Mouse (Mus musculus) MEL (cell line): ENCODE measurements at regions not wholly inside any gene's neighbourhood (a gene's known extent, or its start where the extent isn't known, plus 50 kb on each side); places are given as distances from the start of the nearest gene placed in this dataset.

Experiments
- DNase-seq: peaks from one replicate; pipeline ENCODE4 v3.0.0; 2011; ENCODE audit warnings: low read depth, low spot score
- H3K27ac ChIP-seq: 2 replicates; pipeline ENCODE4 v1.5.1; 2012; ENCODE audit warnings: low read depth, mild to moderate bottlenecking, control low read depth, low read length, moderate library complexity; ENCODE audit not compliant: control insufficient read depth
- H3K27me3 ChIP-seq, 2 experiments: fragments of 150-350 bp in 1 of 2; sonication (generic) in 1 of 2; 2 replicates each; pipeline ENCODE4 v1.6.1; 2012; ENCODE audit warnings: low read length in 2 of 2, mild to moderate bottlenecking in 2 of 2, improper control_type of control experiment in 1 of 2, moderate library complexity in 1 of 2; ENCODE audit not compliant: insufficient read depth in 2 of 2, control insufficient read depth in 1 of 2
- H3K36me3 ChIP-seq, 2 experiments: 2 replicates each; pipeline ENCODE4 v1.6.1; 2012 to 2014; ENCODE audit warnings: low read length in 2 of 2, improper control_type of control experiment in 1 of 2, inconsistent platforms in 1 of 2, mild to moderate bottlenecking in 1 of 2; ENCODE audit not compliant: insufficient read depth in 2 of 2, control insufficient read depth in 1 of 2
- H3K4me1 ChIP-seq, 2 experiments: fragments of 150-350 bp in 1 of 2; sonication (generic) in 1 of 2; 2 replicates each; pipeline ENCODE4 v1.6.1; 2012; ENCODE audit warnings: low read length in 2 of 2, improper control_type of control experiment in 1 of 2, mild to moderate bottlenecking in 1 of 2; ENCODE audit not compliant: insufficient read depth in 2 of 2, control insufficient read depth in 1 of 2
- H3K4me3 ChIP-seq, 2 experiments: fragments of 150-350 bp in 1 of 2; sonication (generic) in 1 of 2; 2 replicates each; pipeline ENCODE4 v1.5.1; 2012; ENCODE audit warnings: low read depth in 2 of 2, low read length in 2 of 2, mild to moderate bottlenecking in 2 of 2, moderate library complexity in 2 of 2, control low read depth in 1 of 2, improper control_type of control experiment in 1 of 2; ENCODE audit not compliant: control insufficient read depth in 1 of 2, insufficient read depth in 1 of 2
- H3K79me2 ChIP-seq: 2 replicates; pipeline ENCODE4 v1.6.1; 2012; ENCODE audit warnings: mild to moderate bottlenecking, low read length, moderate library complexity; ENCODE audit not compliant: control insufficient read depth, poor library complexity, insufficient read depth
- H3K9ac ChIP-seq: 2 replicates; pipeline ENCODE4 v1.6.1; 2012; ENCODE audit warnings: low read depth, mild to moderate bottlenecking, control low read depth, low read length, moderate library complexity; ENCODE audit not compliant: control insufficient read depth, poor library complexity, severe bottlenecking
- H3K9me3 ChIP-seq: fragments of 150-350 bp; sonication (generic); replicated peaks from 2 replicates; pipeline ENCODE4 v1.6.1; 2012; ENCODE audit warnings: mild to moderate bottlenecking, low read length, improper control_type of control experiment, moderate library complexity; ENCODE audit not compliant: insufficient read depth
- CHD2 ChIP-seq: IDR thresholded peaks from 2 replicates; pipeline ENCODE4 v1.6.1; 2011; ENCODE audit warnings: low read length, improper control_type of control experiment
- CTCF ChIP-seq, 3 experiments: IDR thresholded peaks in 2 of 3; conservative IDR thresholded peaks in 1 of 3; 2 replicates each; pipeline ENCODE4 v1.5.1; 2011 to 2012; ENCODE audit warnings: low read length in 3 of 3, low read depth in 2 of 3, mild to moderate bottlenecking in 2 of 3, improper control_type of control experiment in 1 of 3, inconsistent platforms in 1 of 3, mixed read lengths in 1 of 3, moderate library complexity in 1 of 3; ENCODE audit not compliant: control insufficient read depth in 1 of 3, insufficient read depth in 1 of 3, poor library complexity in 1 of 3, severe bottlenecking in 1 of 3
- EP300 ChIP-seq, 2 experiments: IDR thresholded peaks; 2 replicates each; pipeline ENCODE4 v1.6.1; 2011; ENCODE audit warnings: improper control_type of control experiment in 2 of 2, low read length in 2 of 2, low read depth in 1 of 2, mild to moderate bottlenecking in 1 of 2
- ETS1 ChIP-seq: IDR thresholded peaks from 2 replicates; pipeline ENCODE4 v1.6.1; 2012; ENCODE audit warnings: low read depth, mild to moderate bottlenecking, inconsistent platforms, low read length, improper control_type of control experiment, moderate library complexity
- GABPA ChIP-seq: IDR thresholded peaks from 2 replicates; pipeline ENCODE4 v1.6.1; 2012; ENCODE audit warnings: low read depth, mild to moderate bottlenecking, inconsistent platforms, low read length, improper control_type of control experiment, moderate library complexity
- GATA1 ChIP-seq: IDR thresholded peaks from 2 replicates; pipeline ENCODE4 v1.6.1; 2011; ENCODE audit warnings: low read depth, low read length, improper control_type of control experiment
- JUND ChIP-seq: IDR thresholded peaks from 2 replicates; pipeline ENCODE4 v1.6.1; 2011; ENCODE audit warnings: low read depth, mild to moderate bottlenecking, improper control_type of control experiment, low read length
- MAFK ChIP-seq: IDR thresholded peaks from 2 replicates; pipeline ENCODE4 v1.6.1; 2011; ENCODE audit warnings: low read depth, mild to moderate bottlenecking, low read length, improper control_type of control experiment, borderline replicate concordance
- MEF2A ChIP-seq: IDR thresholded peaks from 2 replicates; pipeline ENCODE4 v1.6.1; 2014; ENCODE audit warnings: low read depth, mild to moderate bottlenecking, inconsistent platforms, low read length, improper control_type of control experiment; ENCODE audit not compliant: poor library complexity, insufficient replicate concordance, severe bottlenecking; ENCODE audit errors: extremely low read depth
- POLR2A ChIP-seq, 2 experiments: IDR thresholded peaks; 2 replicates each; pipeline ENCODE4 v1.6.1; 2011 to 2012; ENCODE audit warnings: low read length in 2 of 2, mild to moderate bottlenecking in 2 of 2, control low read depth in 1 of 2, improper control_type of control experiment in 1 of 2, low read depth in 1 of 2, moderate library complexity in 1 of 2; ENCODE audit not compliant: control insufficient read depth in 1 of 2, insufficient read depth in 1 of 2, poor library complexity in 1 of 2
- POLR2AphosphoS2 ChIP-seq: IDR thresholded peaks from 2 replicates; pipeline ENCODE4 v1.6.1; 2011; ENCODE audit warnings: low read length, improper control_type of control experiment
- POLR2AphosphoS5 ChIP-seq: IDR thresholded peaks from 2 replicates; pipeline ENCODE4 v1.6.1; 2012; ENCODE audit warnings: low read depth, borderline replicate concordance, mild to moderate bottlenecking, inconsistent platforms, low read length, moderate library complexity, mixed read lengths
- RAD21 ChIP-seq: IDR thresholded peaks from 2 replicates; pipeline ENCODE4 v1.6.1; 2011; ENCODE audit warnings: mild to moderate bottlenecking, low read depth, low read length, improper control_type of control experiment
- SIN3A ChIP-seq: IDR thresholded peaks from 2 replicates; pipeline ENCODE4 v1.6.1; 2012; ENCODE audit warnings: low read length, improper control_type of control experiment, inconsistent platforms
- SMC3 ChIP-seq: IDR thresholded peaks from 2 replicates; pipeline ENCODE4 v1.6.1; 2011; ENCODE audit warnings: low read depth, low read length, improper control_type of control experiment
- TBP ChIP-seq: IDR thresholded peaks from 2 replicates; pipeline ENCODE4 v1.8.0; 2011; ENCODE audit warnings: low read depth, low read length, improper control_type of control experiment
- USF1 ChIP-seq: IDR thresholded peaks from 2 replicates; pipeline ENCODE4 v1.6.1; 2014; ENCODE audit warnings: low read depth, mild to moderate bottlenecking, inconsistent platforms, low read length, improper control_type of control experiment, moderate library complexity
- ZKSCAN1 ChIP-seq: IDR thresholded peaks from 2 replicates; pipeline ENCODE4 v1.6.1; 2012; ENCODE audit warnings: low read depth, mild to moderate bottlenecking, inconsistent platforms, low read length, improper control_type of control experiment, moderate library complexity
- ZMIZ1 ChIP-seq: IDR thresholded peaks from 2 replicates; pipeline ENCODE4 v1.6.1; 2012; ENCODE audit warnings: low read depth, mild to moderate bottlenecking, inconsistent platforms, low read length, improper control_type of control experiment, moderate library complexity
- ZNF384 ChIP-seq: IDR thresholded peaks from 2 replicates; pipeline ENCODE4 v1.6.1; 2012; ENCODE audit warnings: low read depth, mild to moderate bottlenecking, inconsistent platforms, low read length, improper control_type of control experiment

DNA sequence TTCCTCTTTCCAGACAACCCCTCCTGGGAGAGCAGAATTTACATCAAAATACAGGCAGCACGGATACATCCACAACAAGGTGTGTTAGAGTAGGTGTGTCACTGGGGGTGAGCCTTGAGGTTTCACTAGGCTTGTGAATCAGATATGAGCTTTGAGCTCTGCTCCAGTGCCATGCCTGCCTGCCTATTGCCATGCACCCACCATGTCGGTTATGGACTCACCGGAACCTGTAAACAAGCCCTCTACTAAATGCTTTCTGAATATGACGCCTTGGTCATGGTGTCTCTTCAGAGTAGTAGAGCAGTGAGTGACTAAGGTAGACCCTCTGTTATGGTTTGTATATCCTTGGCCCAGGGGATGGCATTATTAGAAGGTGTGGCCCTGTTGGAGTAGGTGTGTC is 52.3 kb upstream of the Stt3b start:
- Histone ChIP-seq H3K9ac (no peak overlapping the region), H3K4me3 (no peak overlapping the region)

GRCm38 (mm10) chr9:115364919-115365861 is 55.0 kb upstream of the Stt3b start:
- TF ChIP-seq RAD21 (no peak; the same call in 1 of the 2 replicates), POLR2A (IDR thresholded peaks at IDR 0.05; ENCODE audit: control insufficient read depth in 1 of 2, insufficient read depth in 1 of 2, low read depth in 1 of 2, low read length in 2 of 2, poor library complexity in 1 of 2) (no peak), CTCF (IDR thresholded peaks at IDR 0.05 in 2 of 3, conservative IDR thresholded peaks at IDR 0.05 in 1 of 3; ENCODE audit: control insufficient read depth in 1 of 3, insufficient read depth in 1 of 3, low read depth in 2 of 3, low read length in 3 of 3, poor library complexity in 1 of 3, severe bottlenecking in 1 of 3) (no peak; a peak in 2 of 6 replicates), MEF2A (no peak), CHD2 (no peak), ZKSCAN1 (no peak), GATA1 (no peak), MAFK (no peak), JUND (no peak), ZMIZ1 (no peak)
- TF ChIP-seq, all 39 proteins: peak for 0
- Histone ChIP-seq H3K27ac (no peak overlapping the region), H3K4me1 (no peaks in the 10 kb centered on the region), H3K9ac (no peak overlapping the region), H3K4me3 (no peak overlapping the region), H3K79me2 (no peaks in the 10 kb centered on the region), H3K36me3 (no peaks in the 10 kb centered on the region), H3K27me3 (no peaks in the 10 kb centered on the region), H3K9me3 (no peaks in the 10 kb centered on the region)
- DNase-seq, result no peak

More for the DNA sequence above, 52.3 kb upstream of the Stt3b start:
- Histone ChIP-seq H3K4me1 (no peaks in the 10 kb centered on the region), H3K36me3 (no peaks in the 10 kb centered on the region), H3K79me2 (no peaks in the 10 kb centered on the region), H3K9me3 (no peaks in the 10 kb centered on the region), H3K27me3 (no peaks in the 10 kb centered on the region), H3K27ac (no peak overlapping the region)
- no peak for DNase-seq
- TF ChIP-seq EP300 (IDR thresholded peaks at IDR 0.05; ENCODE audit: low read depth in 1 of 2, low read length in 2 of 2) (no peak), USF1 (no peak), JUND (no peak), TBP (no peak), CTCF (IDR thresholded peaks at IDR 0.05 in 2 of 3, conservative IDR thresholded peaks at IDR 0.05 in 1 of 3; ENCODE audit: control insufficient read depth in 1 of 3, insufficient read depth in 1 of 3, low read depth in 2 of 3, low read length in 3 of 3, poor library complexity in 1 of 3, severe bottlenecking in 1 of 3) (no peak), ZMIZ1 (no peak), SMC3 (no peak), ZNF384 (no peak), POLR2AphosphoS2 (no peak), POLR2A (IDR thresholded peaks at IDR 0.05; ENCODE audit: control insufficient read depth in 1 of 2, insufficient read depth in 1 of 2, low read depth in 1 of 2, low read length in 2 of 2, poor library complexity in 1 of 2) (no peak), ETS1 (no peak), RAD21 (no peak), POLR2AphosphoS5 (no peak), SIN3A (no peak), GATA1 (no peak), MAFK (no peak), GABPA (no peak)
